Mouse (Mus musculus): ENCODE measurements around the gene Olfr168. TPM values are rescaled to one million over a fixed set of nuclear protein-coding genes. Genes with fewer than 3 reads are reported as not detected.
"Not testable (repeated sequence)": the region's sequence is repeated elsewhere in the genome, so short reads cannot be mapped to it uniquely, and the experiment has no call there.

Gene Olfr168
- not detected in 2 replicates for polyA plus RNA-seq (2015; fragmentation: Nextera tagmentation; extraction: Ambion mirVana)

GRCm38 (mm10) chr16:19535455-19535854 lies at the start of gene Olfr168:
Gene Olfr168 (minus strand): TSS chr16:19535555.
- ATAC-seq = no peak
- no peak within 1 kb of the TSS for H3K4me2 ChIP-seq (ENCODE audit: low read length)
- no peaks in the 10 kb centered on the region for H3K9me3 ChIP-seq (ENCODE audit: control insufficient read depth, low read length)
- H3K27me3 ChIP-seq (replicated peaks; ENCODE audit: control insufficient read depth, insufficient read depth, low read length) = no peaks in the 10 kb centered on the region
- no peaks in the 10 kb centered on the region for H3K36me3 ChIP-seq (ENCODE audit: control insufficient read depth, insufficient read depth)
- no peak within 1 kb of the TSS for H3K27ac ChIP-seq (ENCODE audit: low read length)
- no peaks in the 10 kb centered on the region for H3K4me1 ChIP-seq (replicated peaks; ENCODE audit: control insufficient read depth, insufficient read depth, low read length)
- no peak within 1 kb of the TSS for H3K4me3 ChIP-seq (replicated peaks; ENCODE audit: low read length)
- no peak within 1 kb of the TSS for H3K9ac ChIP-seq (replicated peaks; ENCODE audit: low read depth, low read length)

DNA sequence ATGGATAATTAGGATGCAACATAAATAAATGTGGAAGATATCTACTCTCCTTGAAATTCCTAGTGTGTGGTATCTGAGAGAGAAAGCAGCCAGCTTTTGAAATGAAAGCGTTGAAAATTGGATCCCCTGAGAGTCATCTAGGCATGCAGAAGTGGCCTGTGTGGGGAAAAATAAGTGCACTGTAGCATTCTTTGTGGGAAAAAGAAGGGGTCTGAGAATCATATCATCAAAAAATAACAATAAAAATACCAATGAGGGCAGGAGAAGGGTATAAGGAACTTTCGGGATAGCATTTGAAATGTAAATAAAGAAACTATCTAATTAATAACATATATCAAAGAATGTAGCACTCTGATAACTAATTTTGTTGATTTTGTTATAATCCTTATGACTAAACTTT lies 36.4 kb upstream of the Olfr168 start, which contains the start of gene Olfr169:
TSS of gene Olfr169 (minus strand) at position 101 of the 400 bp plus-strand sequence.
- 83% methylated on average over 2 of the region's 2 CpGs for WGBS
- not testable (repeated sequence) for H3K27ac ChIP-seq (ENCODE audit: low read length); H3K4me2 ChIP-seq (ENCODE audit: low read length); H3K4me1 ChIP-seq (replicated peaks; ENCODE audit: control insufficient read depth, insufficient read depth, low read length); H3K27me3 ChIP-seq (replicated peaks; ENCODE audit: control insufficient read depth, insufficient read depth, low read length); H3K9ac ChIP-seq (replicated peaks; ENCODE audit: low read depth, low read length); H3K36me3 ChIP-seq (ENCODE audit: control insufficient read depth, insufficient read depth); H3K9me3 ChIP-seq (ENCODE audit: control insufficient read depth, low read length); ATAC-seq; H3K4me3 ChIP-seq (replicated peaks; ENCODE audit: low read length)

- H3K4me3 ChIP-seq (replicated peaks; ENCODE audit: low read length); H3K27ac ChIP-seq (ENCODE audit: low read length); H3K4me1 ChIP-seq (replicated peaks; ENCODE audit: control insufficient read depth, insufficient read depth, low read length); H3K9me3 ChIP-seq (ENCODE audit: control insufficient read depth, low read length); H3K36me3 ChIP-seq (ENCODE audit: control insufficient read depth, insufficient read depth); H3K9ac ChIP-seq (replicated peaks; ENCODE audit: low read depth, low read length); H3K27me3 ChIP-seq (replicated peaks; ENCODE audit: control insufficient read depth, insufficient read depth, low read length); ATAC-seq; H3K4me2 ChIP-seq (ENCODE audit: low read length): not testable (repeated sequence)
- WGBS = 89% methylated on average over 7 of the region's 7 CpGs
Measured at GRCm38 (mm10) chr16:19553429-19553828, 18.1 kb upstream of the Olfr168 start.

DNA sequence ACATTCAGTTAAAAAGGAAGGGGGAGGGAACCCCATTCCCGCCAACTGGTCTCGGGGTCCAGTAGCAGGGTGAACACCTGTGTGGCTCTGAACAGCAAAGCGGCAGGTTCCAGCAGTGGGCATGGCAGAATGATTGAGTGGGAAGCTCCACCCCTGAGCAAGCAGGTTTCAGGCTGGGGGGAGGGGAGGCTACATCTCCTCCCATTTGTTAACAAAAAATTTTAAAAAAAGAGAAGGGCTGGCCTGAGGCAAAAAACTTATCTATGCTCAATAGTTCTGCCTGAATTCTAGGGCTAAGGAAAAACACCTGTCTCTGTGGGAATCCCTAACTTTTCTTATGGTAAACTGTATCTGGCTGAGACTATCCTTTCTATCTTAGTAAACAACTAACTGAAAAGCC lies 16.9 kb upstream of the Olfr168 start:
- not testable (repeated sequence) for H3K27me3 ChIP-seq (replicated peaks; ENCODE audit: control insufficient read depth, insufficient read depth, low read length); H3K4me1 ChIP-seq (replicated peaks; ENCODE audit: control insufficient read depth, insufficient read depth, low read length); H3K4me3 ChIP-seq (replicated peaks; ENCODE audit: low read length); H3K36me3 ChIP-seq (ENCODE audit: control insufficient read depth, insufficient read depth); ATAC-seq; H3K4me2 ChIP-seq (ENCODE audit: low read length); H3K9ac ChIP-seq (replicated peaks; ENCODE audit: low read depth, low read length); H3K27ac ChIP-seq (ENCODE audit: low read length); H3K9me3 ChIP-seq (ENCODE audit: control insufficient read depth, low read length)
- 91% methylated on average over 3 of the region's 3 CpGs for WGBS

GRCm38 (mm10) chr16:19522166-19522565 lies 13.2 kb downstream of the Olfr168 start, which contains the start of gene Olfr167:
Gene Olfr167 (minus strand): TSS chr16:19522266.
- Histone ChIP-seq H3K4me1 (replicated peaks; ENCODE audit: control insufficient read depth, insufficient read depth, low read length) (no peaks in the 10 kb centered on the region), H3K27ac (ENCODE audit: low read length) (no peak within 1 kb of the TSS), H3K4me2 (ENCODE audit: low read length) (no peak within 1 kb of the TSS), H3K9me3 (ENCODE audit: control insufficient read depth, low read length) (no peaks in the 10 kb centered on the region), H3K27me3 (replicated peaks; ENCODE audit: control insufficient read depth, insufficient read depth, low read length) (no peaks in the 10 kb centered on the region), H3K9ac (replicated peaks; ENCODE audit: low read depth, low read length) (no peak within 1 kb of the TSS), H3K4me3 (replicated peaks; ENCODE audit: low read length) (no peak within 1 kb of the TSS), H3K36me3 (ENCODE audit: control insufficient read depth, insufficient read depth) (no peaks in the 10 kb centered on the region)
- WGBS = 92% methylated on average over 2 of the region's 2 CpGs
- no peak for ATAC-seq

- no peak within 1 kb of the TSS for H3K9ac ChIP-seq (replicated peaks; ENCODE audit: low read depth, low read length)
- no peak within 1 kb of the TSS for H3K4me3 ChIP-seq (replicated peaks; ENCODE audit: low read length)
- H3K9me3 ChIP-seq (ENCODE audit: control insufficient read depth, low read length) = no peaks in the 10 kb centered on the region
- H3K36me3 ChIP-seq (ENCODE audit: control insufficient read depth, insufficient read depth) = no peaks in the 10 kb centered on the region
- H3K27ac ChIP-seq (ENCODE audit: low read length) = no peak within 1 kb of the TSS
- H3K4me1 ChIP-seq (replicated peaks; ENCODE audit: control insufficient read depth, insufficient read depth, low read length) = no peaks in the 10 kb centered on the region
- no peak for ATAC-seq
- H3K4me2 ChIP-seq (ENCODE audit: low read length) = no peak within 1 kb of the TSS
- H3K27me3 ChIP-seq (replicated peaks; ENCODE audit: control insufficient read depth, insufficient read depth, low read length) = no peaks in the 10 kb centered on the region
Measured at GRCm38 (mm10) chr16:19483394-19483793, 52.0 kb downstream of the Olfr168 start, which contains the start of gene Olfr166. Gene Olfr166 (plus strand): TSS chr16:19483694.

Other genes with a start within 250 kb of the Olfr168 start
- gene Olfr164, start 221.5 kb downstream of the Olfr168 start, polyA plus RNA-seq (2015; fragmentation: Nextera tagmentation; extraction: Ambion mirVana) = not detected in 2 replicates
- gene Olfr165, start 112.4 kb downstream of the Olfr168 start, polyA plus RNA-seq (2015; fragmentation: Nextera tagmentation; extraction: Ambion mirVana) = not detected in 2 replicates
- not detected in 2 replicates for gene Olfr166, start 51.9 kb downstream of the Olfr168 start, polyA plus RNA-seq (2015; fragmentation: Nextera tagmentation; extraction: Ambion mirVana)
- not detected in 2 replicates for gene Olfr167, start 13.3 kb downstream of the Olfr168 start, polyA plus RNA-seq (2015; fragmentation: Nextera tagmentation; extraction: Ambion mirVana)
- gene Olfr169, start 36.3 kb upstream of the Olfr168 start, polyA plus RNA-seq (2015; fragmentation: Nextera tagmentation; extraction: Ambion mirVana) = not detected in 2 replicates
- gene Olfr170, start 76.3 kb upstream of the Olfr168 start, polyA plus RNA-seq (2015; fragmentation: Nextera tagmentation; extraction: Ambion mirVana) = not detected in 2 replicates
- gene Olfr171, start 94.4 kb upstream of the Olfr168 start, polyA plus RNA-seq (2015; fragmentation: Nextera tagmentation; extraction: Ambion mirVana) = not detected in 2 replicates
- not detected in 2 replicates for gene Lamp3, start 170.8 kb upstream of the Olfr168 start, polyA plus RNA-seq (2015; fragmentation: Nextera tagmentation; extraction: Ambion mirVana)
- 50.9 and 55.5 TPM in 2 replicates for gene B3gnt5, start 224.7 kb upstream of the Olfr168 start, polyA plus RNA-seq (2015; fragmentation: Nextera tagmentation; extraction: Ambion mirVana)

Data from forebrain, embryonic 16.5 days (tissue).